Mouse (Mus musculus) limb, embryonic 15.5 days (tissue): ENCODE data around the gene Ier3. TPM values are rescaled to one million over a fixed set of nuclear protein-coding genes. Genes with fewer than 3 reads are reported as not detected.
A peak's percentile ranks its signal among the peaks of the same experiment; 100 is the strongest.

Experiments
- ATAC-seq: fragments of 200-750 bp; cut with Nextera tagmentation; 2 replicates; pipeline ENCODE4 v1.8.0; 2017; ENCODE audit warnings: low read depth, moderate TSS enrichment; ENCODE audit not compliant: insufficient number of reproducible peaks, low FRiP score, low TSS enrichment
- H3K27ac ChIP-seq: fragments of 300-500 bp; sonication (generic); 2 replicates; pipeline ENCODE4 v1.5.1; 2015; ENCODE audit warnings: moderate library complexity, mild to moderate bottlenecking, inconsistent platforms
- H3K27me3 ChIP-seq: fragments of 300-500 bp; sonication (generic); 2 replicates; pipeline ENCODE4 v1.6.1; 2015; ENCODE audit warnings: inconsistent platforms
- H3K36me3 ChIP-seq: fragments of 300-500 bp; sonication (generic); 2 replicates; pipeline ENCODE4 v1.6.1; 2015; ENCODE audit warnings: inconsistent platforms
- H3K4me1 ChIP-seq: fragments of 300-500 bp; sonication (generic); 2 replicates; pipeline ENCODE4 v1.6.1; 2015; ENCODE audit warnings: inconsistent platforms
- H3K4me2 ChIP-seq: fragments of 300-500 bp; sonication (generic); 2 replicates; pipeline ENCODE4 v1.6.1; 2015; ENCODE audit warnings: mild to moderate bottlenecking, inconsistent platforms
- H3K4me3 ChIP-seq: fragments of 300-500 bp; sonication (generic); 2 replicates; pipeline ENCODE4 v1.5.1; 2015; ENCODE audit warnings: mild to moderate bottlenecking, inconsistent platforms
- H3K9ac ChIP-seq: fragments of 300-500 bp; sonication (generic); 2 replicates; pipeline ENCODE4 v1.6.1; 2015; ENCODE audit warnings: inconsistent platforms
- H3K9me3 ChIP-seq: fragments of 300-500 bp; sonication (generic); 2 replicates; pipeline ENCODE4 v1.6.1; 2016; ENCODE audit warnings: inconsistent platforms
- WGBS: fragments of 180-500 bp; shearing (Covaris S2); methylation state at CpG from one replicate; pipeline ENCODE4 v1.1.7; 2015; 5-methylcytosine and 5-hydroxymethylcytosine counted together
- polyA plus RNA-seq: library from polyadenylated mRNA; unstranded; fragments of >200 nt; fragmentation: Nextera tagmentation; extraction: Ambion mirVana; gene quantifications from 2 replicates; pipeline ENCODE4 v1.2.1, GENCODE M21; 2015

Gene Ier3
- polyA plus RNA-seq, 1 experiment from 2014 or later: 23.2 TPM

DNA sequence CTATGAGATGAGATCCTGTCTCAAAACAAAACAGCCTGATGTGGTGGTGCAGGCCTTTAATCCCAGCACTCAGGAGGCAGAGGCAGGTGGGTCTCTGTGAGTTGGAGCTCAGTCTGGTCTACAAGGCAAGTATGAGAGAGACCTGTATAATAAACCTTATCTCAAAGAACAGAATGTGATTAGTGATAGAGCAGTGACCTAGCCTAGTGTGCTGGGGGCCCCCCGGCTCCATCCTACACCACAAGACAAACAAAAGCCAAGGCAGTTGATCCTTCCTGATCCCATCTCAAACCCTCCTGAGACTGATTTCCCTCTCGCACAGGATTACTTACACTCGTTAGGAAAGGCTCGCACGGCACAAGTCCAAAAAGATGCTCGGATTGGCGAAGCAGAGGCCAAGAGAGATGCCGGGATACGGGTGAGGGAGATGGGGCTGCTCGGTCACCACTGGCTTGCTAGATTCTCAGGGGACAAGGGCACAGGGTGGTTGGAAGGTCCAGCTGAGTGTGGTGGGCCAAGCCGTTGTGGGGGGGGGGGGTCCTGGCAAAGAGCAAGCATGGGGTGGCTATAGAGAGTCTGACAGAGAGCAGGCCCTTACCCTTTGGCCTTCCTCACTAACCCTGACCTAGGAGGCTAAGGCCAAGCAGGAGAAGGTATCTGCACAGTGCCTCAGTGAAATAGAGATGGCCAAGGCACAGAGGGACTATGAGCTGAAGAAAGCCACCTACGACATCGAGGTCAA, 3.8 kb downstream of the Ier3 start:
- H3K27me3 ChIP-seq: no peaks in the 10 kb centered on the region
- 93% methylated on average over 13 of the region's 13 CpGs for WGBS
- H3K27ac ChIP-seq: no peak overlapping the region
- no peaks in the 10 kb centered on the region for H3K9me3 ChIP-seq
- H3K4me3 ChIP-seq: no peak overlapping the region
- peaks cover 46% of the 10 kb centered on the region for H3K4me1 ChIP-seq
- H3K9ac ChIP-seq: no peak overlapping the region
- no peak for ATAC-seq
- H3K36me3 ChIP-seq: peaks cover 44% of the 10 kb centered on the region
- no peak overlapping the region for H3K4me2 ChIP-seq

DNA sequence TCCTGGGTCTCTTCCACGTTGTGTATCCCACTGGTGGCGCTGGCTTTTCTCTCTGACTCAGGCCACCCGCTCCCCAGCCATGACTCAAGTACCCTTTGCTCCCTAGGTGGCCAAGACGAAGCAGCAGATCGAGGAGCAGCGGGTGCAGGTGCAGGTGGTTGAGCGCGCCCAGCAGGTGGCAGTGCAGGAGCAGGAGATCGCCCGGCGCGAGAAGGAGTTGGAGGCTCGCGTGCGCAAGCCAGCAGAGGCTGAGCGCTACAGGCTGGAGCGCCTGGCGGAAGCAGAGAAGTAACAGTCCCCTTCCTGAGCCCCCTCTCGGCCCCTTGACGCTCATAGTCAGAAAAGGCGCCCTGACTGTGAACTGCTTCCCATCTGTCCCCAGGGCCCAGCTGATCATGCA, 8.3 kb downstream of the Ier3 start:
- H3K4me2 ChIP-seq: peak overlapping the region; percentile 24; the same call in 1 of the 2 replicates
- peak; percentile 74 for ATAC-seq
- no peak overlapping the region; the same call in 1 of the 2 replicates for H3K27ac ChIP-seq
- H3K4me1 ChIP-seq: peaks cover 24% of the 10 kb centered on the region
- WGBS: 3% methylated on average over 21 of the region's 21 CpGs
- H3K27me3 ChIP-seq: no peaks in the 10 kb centered on the region
- no peak overlapping the region for H3K9ac ChIP-seq
- peaks cover 75% of the 10 kb centered on the region for H3K36me3 ChIP-seq
- no peaks in the 10 kb centered on the region for H3K9me3 ChIP-seq
- no peak overlapping the region for H3K4me3 ChIP-seq

DNA sequence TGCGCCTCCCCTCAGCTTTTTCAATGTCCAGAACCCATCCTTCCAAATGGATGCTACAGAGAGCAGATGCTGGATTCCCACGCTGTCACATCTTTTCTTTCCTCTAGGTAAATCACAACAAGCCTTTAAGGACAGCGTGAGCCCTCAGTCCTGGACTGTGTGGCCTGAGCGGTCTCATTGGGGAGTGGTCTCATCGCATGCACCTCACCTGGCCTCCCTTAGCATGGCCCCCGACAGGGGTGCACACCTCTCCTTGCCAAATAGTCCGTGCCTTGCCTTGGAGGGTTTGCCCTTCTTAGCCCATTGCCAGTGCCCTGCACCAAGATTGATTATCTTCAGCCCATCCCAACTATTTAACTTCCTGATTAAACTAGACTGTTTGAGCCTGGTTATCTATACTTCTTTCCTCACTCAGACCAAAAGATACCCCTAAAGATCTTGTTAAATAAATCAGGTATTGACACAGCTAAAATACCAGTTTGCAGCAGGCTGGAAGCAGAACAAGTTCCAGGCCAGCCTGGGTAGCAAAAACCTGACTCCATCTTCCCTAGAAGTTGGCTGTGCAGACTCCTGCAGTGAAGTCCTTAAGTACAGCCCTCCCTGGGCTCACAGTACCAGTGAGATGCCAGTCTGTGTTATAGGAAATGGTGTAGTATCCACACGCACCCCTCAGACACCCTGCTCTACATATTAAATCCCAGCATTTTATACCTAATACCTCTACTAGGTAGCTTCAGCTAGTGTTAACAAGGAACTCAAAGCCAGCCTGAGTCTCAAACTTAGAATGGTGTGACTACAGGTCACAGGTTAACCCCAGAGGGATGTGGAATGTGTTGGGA, 11.1 kb downstream of the Ier3 start:
- ATAC-seq: no peak
- Histone ChIP-seq H3K4me3 (no peak overlapping the region), H3K27ac (peak overlapping the region; percentile 44; the same call in 1 of the 2 replicates), H3K36me3 (peaks cover 68% of the 10 kb centered on the region), H3K4me1 (peaks cover 42% of the 10 kb centered on the region), H3K9me3 (no peaks in the 10 kb centered on the region), H3K4me2 (no peak overlapping the region), H3K27me3 (no peaks in the 10 kb centered on the region), H3K9ac (no peak overlapping the region)
- 61% methylated on average over 8 of the region's 8 CpGs for WGBS

DNA sequence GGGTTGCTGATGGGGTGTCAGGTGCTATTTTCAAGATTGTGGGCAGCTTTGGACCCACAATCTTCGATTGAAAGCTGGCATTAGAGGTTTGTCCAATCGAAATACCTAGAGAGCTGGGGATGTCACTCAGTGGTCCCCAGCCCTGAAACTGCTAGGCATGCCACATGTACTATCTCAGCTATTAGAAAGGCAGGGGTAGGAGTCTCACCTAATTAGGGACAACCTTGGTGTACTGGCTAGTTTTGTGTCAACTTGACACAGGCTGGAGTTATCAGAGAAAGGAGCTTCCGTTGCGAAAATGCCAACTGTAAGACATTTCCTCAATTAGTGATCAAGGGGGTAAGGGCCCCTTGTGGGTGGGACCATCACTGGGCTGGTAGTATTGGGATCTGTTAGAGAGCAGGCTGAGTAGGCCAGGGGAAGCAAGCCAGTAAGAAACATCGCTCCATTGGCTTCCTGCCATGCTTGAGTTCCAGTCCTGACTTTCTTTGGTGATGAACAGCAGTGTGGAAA, 11.8 kb downstream of the Ier3 start:
- Histone ChIP-seq H3K4me1 (peaks cover 42% of the 10 kb centered on the region), H3K4me3 (no peak overlapping the region), H3K36me3 (peaks cover 61% of the 10 kb centered on the region), H3K9ac (no peak overlapping the region), H3K4me2 (no peak overlapping the region), H3K27ac (peak overlapping the region; percentile 44; the same call in 1 of the 2 replicates), H3K27me3 (no peaks in the 10 kb centered on the region), H3K9me3 (no peaks in the 10 kb centered on the region)
- ATAC-seq: no peak
- WGBS: 24% methylated on average over 5 of the region's 5 CpGs

DNA sequence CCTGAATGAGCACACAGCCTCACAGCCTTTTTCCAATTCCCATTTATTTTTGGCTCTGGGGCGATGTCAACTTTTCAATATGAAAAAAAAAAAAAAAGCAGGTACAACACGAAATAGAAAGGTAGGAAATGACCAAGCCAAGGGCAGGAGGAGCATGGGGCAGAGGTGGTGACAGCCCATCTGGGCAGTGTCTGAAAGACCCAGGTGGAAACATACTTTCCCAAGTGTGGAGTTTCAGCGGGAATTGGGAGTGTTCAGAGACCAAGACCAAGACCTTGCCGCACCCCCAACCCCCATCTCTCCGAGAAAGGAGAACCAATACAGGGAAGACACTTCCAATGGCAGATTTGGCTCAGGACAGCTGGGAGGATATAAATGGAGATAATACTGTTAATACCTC, 12.4 kb downstream of the Ier3 start:
- H3K27me3 ChIP-seq: no peaks in the 10 kb centered on the region
- H3K4me3 ChIP-seq: no peak overlapping the region
- H3K4me2 ChIP-seq: no peak overlapping the region

DNA sequence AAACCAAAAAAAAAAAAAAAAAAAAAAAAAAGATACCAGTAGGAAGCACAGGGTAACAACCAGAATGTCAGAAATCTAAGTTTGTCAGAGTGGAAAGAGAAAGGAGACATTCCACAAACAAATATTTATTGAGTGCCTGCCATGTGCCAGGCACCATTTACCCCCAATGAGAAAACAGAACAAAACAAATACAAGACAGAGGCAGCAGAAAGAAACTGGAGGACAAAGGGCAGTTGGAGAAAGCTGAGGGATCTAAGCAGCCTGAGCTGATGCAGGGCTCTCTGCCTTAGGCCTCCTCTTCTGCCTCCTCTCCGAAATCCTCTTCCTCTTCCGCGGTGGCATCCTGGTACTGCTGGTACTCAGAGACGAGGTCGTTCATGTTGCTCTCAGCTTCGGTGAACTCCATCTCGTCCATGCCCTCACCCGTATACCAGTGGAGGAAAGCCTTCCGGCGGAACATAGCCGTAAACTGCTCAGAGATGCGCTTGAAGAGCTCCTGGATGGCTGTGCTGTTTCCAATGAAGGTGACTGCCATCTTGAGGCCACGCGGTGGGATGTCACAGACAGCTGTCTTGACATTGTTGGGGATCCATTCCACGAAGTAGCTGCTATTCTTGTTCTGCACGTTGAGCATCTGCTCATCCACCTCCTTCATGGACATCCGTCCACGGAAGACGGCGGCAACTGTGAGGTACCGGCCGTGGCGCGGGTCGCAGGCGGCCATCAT, 13.4 kb downstream of the Ier3 start:
- Histone ChIP-seq H3K4me1 (peaks cover 44% of the 10 kb centered on the region), H3K4me2 (peak overlapping the region; percentile 71), H3K36me3 (peaks cover 54% of the 10 kb centered on the region), H3K9ac (peak overlapping the region; percentile 20; the same call in 1 of the 2 replicates), H3K9me3 (no peaks in the 10 kb centered on the region), H3K27me3 (no peaks in the 10 kb centered on the region), H3K4me3 (peak overlapping the region; percentile 63), H3K27ac (no peak overlapping the region)
- ATAC-seq: no peak
- 71% methylated on average over 26 of the region's 26 CpGs for WGBS

More for the DNA sequence above, 12.4 kb downstream of the Ier3 start:
- no peak overlapping the region for H3K27ac ChIP-seq
- H3K4me1 ChIP-seq: peaks cover 42% of the 10 kb centered on the region
- no peaks in the 10 kb centered on the region for H3K9me3 ChIP-seq
- H3K36me3 ChIP-seq: peaks cover 57% of the 10 kb centered on the region
- H3K9ac ChIP-seq: no peak overlapping the region
- 48% methylated on average over 5 of the region's 5 CpGs for WGBS
- ATAC-seq: no peak

DNA sequence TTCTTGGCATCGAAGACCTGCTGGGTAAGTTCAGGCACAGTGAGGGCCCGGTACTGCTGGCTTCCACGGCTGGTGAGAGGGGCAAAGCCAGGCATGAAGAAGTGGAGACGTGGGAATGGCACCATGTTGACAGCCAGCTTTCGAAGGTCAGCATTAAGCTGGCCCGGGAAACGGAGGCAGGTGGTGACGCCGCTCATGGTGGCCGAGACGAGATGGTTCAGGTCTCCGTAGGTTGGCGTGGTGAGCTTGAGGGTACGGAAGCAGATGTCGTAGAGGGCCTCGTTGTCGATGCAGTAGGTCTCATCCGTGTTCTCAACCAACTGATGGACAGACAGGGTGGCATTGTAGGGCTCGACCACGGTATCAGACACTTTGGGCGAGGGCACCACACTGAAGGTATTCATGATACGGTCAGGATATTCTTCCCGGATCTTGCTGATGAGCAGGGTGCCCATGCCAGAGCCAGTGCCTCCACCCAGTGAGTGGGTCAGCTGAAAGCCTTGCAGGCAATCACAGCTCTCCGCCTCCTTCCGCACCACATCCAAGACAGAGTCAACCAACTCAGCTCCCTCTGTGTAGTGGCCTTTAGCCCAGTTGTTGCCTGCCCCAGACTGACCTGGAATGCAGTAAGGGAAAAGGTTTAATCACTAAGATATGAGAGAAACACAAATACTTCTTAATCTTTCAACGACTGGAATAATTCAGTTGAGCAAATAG, 14.1 kb downstream of the Ier3 start:
- Histone ChIP-seq H3K4me2 (peak overlapping the region; percentile 71), H3K9me3 (no peaks in the 10 kb centered on the region), H3K27me3 (no peaks in the 10 kb centered on the region), H3K36me3 (peaks cover 52% of the 10 kb centered on the region), H3K4me3 (peak overlapping the region; percentile 63), H3K4me1 (peaks cover 39% of the 10 kb centered on the region), H3K27ac (no peak overlapping the region), H3K9ac (peak overlapping the region; percentile 79; the same call in 1 of the 2 replicates)
- 69% methylated on average over 26 of the region's 26 CpGs for WGBS
- no peak for ATAC-seq

DNA sequence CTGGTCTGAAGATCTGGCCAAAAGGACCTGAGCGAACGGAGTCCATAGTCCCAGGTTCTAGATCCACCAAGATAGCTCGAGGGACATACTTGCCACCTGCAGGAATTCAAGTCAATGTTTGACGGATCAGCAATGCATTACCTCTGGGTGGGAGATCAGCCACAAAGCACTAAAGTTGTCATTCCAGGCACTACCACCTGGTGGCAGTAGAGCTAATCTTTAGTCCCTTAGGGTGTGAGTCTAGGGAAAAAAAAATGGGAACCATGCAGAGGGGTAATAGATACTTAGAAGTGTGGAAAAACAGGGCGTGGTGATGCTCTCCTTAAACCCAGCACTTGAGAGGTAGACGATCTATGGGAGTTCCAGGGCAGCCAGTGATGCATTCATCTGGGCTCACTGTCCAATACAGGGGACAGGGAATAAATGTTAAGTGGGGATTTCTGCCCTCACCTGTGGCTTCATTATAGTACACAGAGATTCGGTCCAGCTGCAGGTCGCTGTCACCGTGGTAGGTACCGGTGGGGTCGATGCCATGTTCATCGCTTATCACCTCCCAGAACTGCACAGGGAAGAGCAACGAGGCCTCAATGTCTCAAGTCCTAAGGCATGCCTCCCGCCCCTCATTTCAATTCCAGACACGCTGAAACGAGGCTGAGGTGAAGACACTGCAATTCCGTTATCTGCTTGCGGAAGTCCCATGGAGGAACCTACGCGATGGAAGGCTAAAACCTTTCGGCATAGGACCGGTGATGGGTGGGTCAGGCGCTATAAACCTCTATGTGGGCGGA, 14.9 kb downstream of the Ier3 start:
- Histone ChIP-seq H3K27me3 (no peaks in the 10 kb centered on the region), H3K27ac (peak overlapping the region; percentile 95), H3K9me3 (no peaks in the 10 kb centered on the region), H3K36me3 (peaks cover 48% of the 10 kb centered on the region), H3K4me2 (peak overlapping the region; percentile 71), H3K9ac (peak overlapping the region; percentile 79), H3K4me3 (peak overlapping the region; percentile 63), H3K4me1 (peaks cover 39% of the 10 kb centered on the region)
- ATAC-seq: no peak
- WGBS: 7% methylated on average over 24 of the region's 24 CpGs

DNA sequence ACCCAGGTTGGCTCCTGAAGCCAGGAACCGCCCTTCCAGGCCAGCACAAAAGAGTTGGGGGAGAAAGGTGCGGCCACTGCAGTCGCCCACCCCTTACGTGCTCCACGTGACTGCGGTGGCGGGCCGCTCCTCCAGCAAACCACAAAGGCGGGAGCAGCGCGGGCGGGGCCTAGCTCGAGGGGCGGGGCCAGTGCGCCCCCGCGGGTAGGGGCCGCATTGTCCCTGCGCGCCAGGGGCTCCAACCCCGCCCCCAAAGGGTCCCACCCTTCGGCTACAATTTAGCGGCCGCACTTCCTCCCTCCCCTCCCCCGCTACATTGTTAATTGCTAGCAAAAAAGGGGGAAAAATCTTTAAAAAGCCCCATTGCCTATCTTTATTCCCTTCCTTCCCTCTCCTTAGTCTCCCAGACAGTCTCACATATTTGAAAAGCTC, 15.5 kb downstream of the Ier3 start:
- H3K36me3 ChIP-seq: peaks cover 47% of the 10 kb centered on the region
- no peaks in the 10 kb centered on the region for H3K27me3 ChIP-seq
- H3K9ac ChIP-seq: peak overlapping the region; percentile 79
- 0% methylated on average over 16 of the region's 25 CpGs for WGBS
- H3K9me3 ChIP-seq: no peaks in the 10 kb centered on the region
- peaks cover 41% of the 10 kb centered on the region for H3K4me1 ChIP-seq
- peak; percentile 35 for ATAC-seq
- peak overlapping the region; percentile 71 for H3K4me2 ChIP-seq
- peak overlapping the region; percentile 63 for H3K4me3 ChIP-seq
- peak overlapping the region; percentile 95 for H3K27ac ChIP-seq

DNA sequence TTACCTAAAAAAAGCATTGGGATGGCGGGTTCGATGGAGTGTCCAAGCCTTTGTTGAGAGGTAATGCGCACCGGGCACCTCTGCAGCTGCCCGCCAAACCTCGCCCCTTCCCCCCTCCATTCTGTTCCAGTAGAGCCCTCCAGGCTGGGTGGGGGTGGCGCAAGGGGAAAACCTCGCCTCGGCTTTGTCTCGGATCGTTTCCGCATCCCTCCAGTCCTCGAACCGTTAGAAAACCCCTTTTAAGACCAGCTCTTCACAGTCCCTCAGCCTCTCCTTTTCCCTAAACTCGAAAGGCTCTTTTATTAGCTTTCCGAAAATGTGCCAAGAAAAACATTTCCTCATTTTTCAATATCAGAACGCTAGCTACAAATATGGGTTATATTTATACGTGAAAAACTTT, 16.0 kb downstream of the Ier3 start:
- no peak for ATAC-seq
- peaks cover 43% of the 10 kb centered on the region for H3K36me3 ChIP-seq
- peak overlapping the region; percentile 63 for H3K4me3 ChIP-seq
- H3K27me3 ChIP-seq: no peaks in the 10 kb centered on the region
- no peaks in the 10 kb centered on the region for H3K9me3 ChIP-seq
- H3K4me1 ChIP-seq: peaks cover 44% of the 10 kb centered on the region
- H3K4me2 ChIP-seq: peak overlapping the region; percentile 71
- H3K9ac ChIP-seq: peak overlapping the region; percentile 79
- H3K27ac ChIP-seq: peak overlapping the region; percentile 95
- WGBS: under 1% methylated on average over 18 of the region's 18 CpGs
